Mouse (Mus musculus) cerebellum, adult 2 months (tissue): ENCODE measurements around the gene Hic1. TPM values are rescaled to one million over a fixed set of nuclear protein-coding genes. Genes with fewer than 3 reads are reported as not detected.
A peak's percentile ranks its signal among the peaks of the same experiment; 100 is the strongest.

Source experiments
- DNase-seq, 2 experiments: peaks; one replicate each; pipeline ENCODE4 v3.0.0; 2021
- H3K27ac ChIP-seq: fragments of 200-500 bp; 2 replicates; pipeline ENCODE4 v1.5.1; 2012; ENCODE audit warnings: low read length, control low read depth, inconsistent platforms; ENCODE audit not compliant: insufficient read depth
- H3K27me3 ChIP-seq: fragments of 200-500 bp; 2 replicates; pipeline ENCODE4 v1.6.1; 2012; ENCODE audit warnings: inconsistent platforms, mild to moderate bottlenecking, low read length, moderate library complexity; ENCODE audit not compliant: control insufficient read depth, insufficient read depth
- H3K4me1 ChIP-seq: fragments of 200-500 bp; 2 replicates; pipeline ENCODE4 v1.6.1; 2011; ENCODE audit warnings: low read length; ENCODE audit not compliant: control insufficient read depth, insufficient read depth
- H3K4me3 ChIP-seq: fragments of 200-500 bp; replicated peaks from 2 replicates; pipeline ENCODE3; 2011; ENCODE audit warnings: mild to moderate bottlenecking, low read depth, low read length, control low read depth; ENCODE audit not compliant: insufficient read depth
- CTCF ChIP-seq: fragments of 200-500 bp; IDR thresholded peaks from 2 replicates; pipeline ENCODE4 v1.5.1; 2011; ENCODE audit warnings: low read depth, mild to moderate bottlenecking, control low read depth, low read length, moderate library complexity, borderline replicate concordance; ENCODE audit not compliant: insufficient read depth
- POLR2A ChIP-seq: fragments of 200-500 bp; IDR thresholded peaks from 2 replicates; pipeline ENCODE4 v1.6.1; 2011; ENCODE audit warnings: low read length, control low read depth, borderline replicate concordance; ENCODE audit not compliant: insufficient read depth
- WGBS: fragments of 180-500 bp; shearing (Covaris S2); methylation state at CpG from one replicate; pipeline ENCODE4 v1.1.7; 2018; 5-methylcytosine and 5-hydroxymethylcytosine counted together
- polyA plus RNA-seq: library from polyadenylated mRNA; depleted of rRNA; stranded (reverse); fragments of >200 nt; gene quantifications from 2 replicates; pipeline ENCODE4 v1.2.3, GENCODE M21; 2012; rRNA removed

The Hic1 gene
- 3.0 and 3.7 TPM in 2 replicates for polyA plus RNA-seq

GRCm38 (mm10) chr11:75169405-75170080 lies at the start of gene Hic1:
TSS of gene Hic1 (minus strand) at chr11:75169519.
- Histone ChIP-seq H3K4me3 (peak within 1 kb of the TSS; percentile 64), H3K27me3 (no peaks in the 10 kb centered on the region), H3K4me1 (peaks cover 3% of the 10 kb centered on the region; the same call in 1 of the 2 replicates), H3K27ac (no peak within 1 kb of the TSS)
- 5% methylated on average over 23 of the region's 23 CpGs for WGBS
- no peak for DNase-seq
- no peak for TF ChIP-seq POLR2A
- TF ChIP-seq CTCF = no peak

DNA sequence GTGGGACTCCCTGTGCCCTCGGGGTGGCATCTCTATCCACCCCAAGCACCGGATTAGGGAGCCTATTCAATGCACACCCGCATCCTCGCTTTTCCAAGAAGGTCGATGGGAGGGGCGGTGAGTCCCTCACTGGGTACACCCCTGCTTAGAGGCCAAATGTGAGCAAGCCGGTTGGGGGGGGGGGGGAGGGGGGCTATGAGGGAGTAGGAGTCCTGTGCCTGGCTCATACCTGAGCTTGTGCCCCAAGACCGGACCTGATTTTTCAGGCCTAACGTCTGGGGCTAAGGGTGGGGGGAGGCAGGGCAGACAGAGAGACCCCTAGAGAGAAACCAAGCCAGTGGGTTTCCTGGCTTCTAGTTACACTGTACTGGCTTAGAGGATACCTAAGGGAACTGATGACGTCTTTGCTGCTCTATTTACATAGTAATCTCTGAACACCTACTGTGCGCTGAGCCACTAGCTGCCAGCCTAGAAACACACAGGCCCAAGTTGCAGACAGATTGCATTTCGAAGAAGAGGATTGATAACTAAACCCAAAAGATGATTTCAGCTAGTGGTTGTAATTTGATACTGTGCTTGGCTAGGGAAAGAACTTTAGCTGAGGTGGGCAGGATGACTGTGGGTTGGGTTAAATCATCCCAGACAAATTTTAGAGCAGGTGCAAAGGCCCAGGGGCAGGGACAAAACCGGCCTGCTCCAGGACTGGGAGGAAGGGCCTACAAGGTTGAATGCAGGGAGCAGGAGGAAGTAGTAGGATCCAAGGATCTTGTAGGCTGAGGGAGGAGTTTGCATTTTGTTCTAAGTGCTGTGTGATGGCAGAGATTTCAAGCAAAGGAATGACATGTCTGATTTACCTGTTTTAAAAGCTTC lies 45.0 kb upstream of the Hic1 start:
- Histone ChIP-seq H3K27me3 (no peaks in the 10 kb centered on the region), H3K27ac (0 out of 2 replicates have a peak overlapping the region, but pooled peaks have one; percentile 52), H3K4me1 (peaks cover 50% of the 10 kb centered on the region), H3K4me3 (peak overlapping the region; percentile 45)
- peak in 1 of 2 experiments; percentile 40 for DNase-seq
- no peak for TF ChIP-seq CTCF
- no peak for TF ChIP-seq POLR2A
- 23% methylated on average over 12 of the region's 13 CpGs for WGBS

DNA sequence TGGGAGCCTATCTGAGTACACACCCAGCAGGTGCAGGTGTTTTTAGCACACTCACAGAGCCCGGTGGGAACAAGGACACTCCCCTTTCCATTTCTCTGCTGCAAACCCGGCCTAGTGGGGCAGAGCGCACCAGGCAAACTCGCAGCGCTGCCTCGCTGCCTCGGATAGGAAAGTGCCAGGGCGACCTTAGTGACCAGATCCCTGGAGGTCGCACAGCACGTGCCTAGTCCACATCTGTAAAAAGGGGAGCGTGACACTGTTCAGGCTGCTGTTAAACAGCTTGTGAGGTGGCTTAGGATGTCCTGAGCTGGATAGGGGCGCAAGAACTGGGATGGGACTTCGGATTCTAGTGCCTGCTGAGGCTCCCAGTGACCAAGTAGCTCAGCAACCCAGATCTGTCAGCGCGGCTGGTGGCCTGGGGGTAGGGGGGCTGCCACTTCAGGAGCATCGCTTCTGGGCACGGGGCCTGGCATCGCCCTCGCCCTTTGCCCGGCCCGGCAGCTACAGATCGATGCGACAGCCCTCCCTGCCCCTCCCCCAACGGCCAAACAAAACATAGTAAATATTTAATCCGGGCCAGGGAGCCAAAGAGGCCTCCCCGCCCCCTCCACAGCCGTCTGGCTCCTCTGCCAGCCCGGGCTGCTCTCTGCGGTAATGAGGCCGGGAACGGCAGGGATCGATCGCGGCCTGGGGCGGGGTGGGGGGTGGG lies 44.2 kb upstream of the Hic1 start:
- peak; percentile 66 to 70 for DNase-seq
- peak overlapping the region; percentile 45 for H3K4me3 ChIP-seq
- no peak for TF ChIP-seq POLR2A
- TF ChIP-seq CTCF = no peak
- 3% methylated on average over 35 of the region's 35 CpGs for WGBS
- H3K27ac ChIP-seq = peak overlapping the region; percentile 87
- H3K4me1 ChIP-seq = peaks cover 56% of the 10 kb centered on the region
- H3K27me3 ChIP-seq = no peaks in the 10 kb centered on the region

DNA sequence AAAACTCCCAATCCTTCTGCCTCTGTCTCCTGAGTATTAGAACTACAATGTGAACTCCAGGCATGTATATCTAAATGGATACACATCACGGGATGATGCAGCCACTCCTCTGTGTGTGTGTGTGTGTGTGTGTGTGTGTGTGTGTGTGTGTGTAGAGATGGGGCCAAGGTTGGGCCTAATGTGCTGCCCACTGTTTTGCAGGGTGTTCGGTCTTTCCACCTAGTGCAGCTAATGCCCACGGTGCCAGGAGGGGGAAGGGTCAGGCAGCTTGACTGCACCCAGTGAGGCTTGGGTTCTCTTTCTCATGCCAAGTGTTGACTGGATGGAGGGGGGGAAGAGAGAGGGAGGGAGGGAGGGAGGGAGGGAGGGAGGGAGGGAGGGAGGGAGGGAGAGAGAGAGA lies 43.6 kb upstream of the Hic1 start:
- peak; percentile 64 to 66 for DNase-seq
- peak overlapping the region; percentile 95 for H3K27ac ChIP-seq
- H3K27me3 ChIP-seq = no peaks in the 10 kb centered on the region
- H3K4me3 ChIP-seq = peak overlapping the region; percentile 25
- 10% methylated on average over 3 of the region's 3 CpGs for WGBS
- peaks cover 58% of the 10 kb centered on the region for H3K4me1 ChIP-seq
- no peak for TF ChIP-seq CTCF
- no peak for TF ChIP-seq POLR2A

DNA sequence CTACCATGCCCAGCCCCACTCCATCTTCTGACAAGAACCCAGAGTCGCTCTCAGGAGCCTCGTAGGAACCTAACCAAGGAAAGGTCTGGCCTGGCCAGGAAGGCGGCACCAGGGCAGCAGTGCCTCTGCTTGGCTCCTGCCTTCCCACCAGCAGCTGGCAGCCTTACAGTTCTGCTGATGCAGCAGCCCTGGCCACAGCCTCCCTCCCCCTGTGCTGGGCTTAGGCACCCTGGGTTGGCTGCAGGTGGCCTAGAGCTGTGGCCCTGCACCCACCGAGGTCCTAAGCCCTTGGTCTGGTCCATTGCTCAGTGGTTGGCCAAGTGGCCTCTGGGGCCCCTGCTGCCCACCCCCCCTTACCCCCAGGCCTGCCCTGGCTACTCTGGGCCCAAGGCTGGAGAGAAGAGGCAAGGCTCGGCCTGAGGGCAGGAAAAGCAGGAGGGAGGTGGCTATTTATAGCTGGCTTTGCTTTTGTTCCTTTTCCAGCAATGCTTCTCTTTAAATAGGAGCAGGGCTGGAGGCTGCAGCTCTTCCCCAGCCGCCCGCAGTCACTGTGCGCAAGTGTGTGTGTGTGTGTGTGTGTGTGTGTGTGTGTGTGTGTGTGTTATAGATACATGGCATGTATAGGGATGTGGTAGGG lies 42.8 kb upstream of the Hic1 start:
- Histone ChIP-seq H3K4me1 (peaks cover 61% of the 10 kb centered on the region), H3K4me3 (no peak overlapping the region), H3K27me3 (no peaks in the 10 kb centered on the region), H3K27ac (peak overlapping the region; percentile 95)
- peak; percentile 18; the same call in 1 of the 2 replicates for TF ChIP-seq POLR2A
- no peak for TF ChIP-seq CTCF
- WGBS = 22% methylated on average over 8 of the region's 8 CpGs
- peak; percentile 74 to 81 for DNase-seq

GRCm38 (mm10) chr11:75210755-75211154 lies 41.4 kb upstream of the Hic1 start:
- 85% methylated on average over 6 of the region's 6 CpGs for WGBS
- H3K27ac ChIP-seq = peak overlapping the region; percentile 39; the same call in 1 of the 2 replicates
- TF ChIP-seq POLR2A (no peak), CTCF (no peak)

GRCm38 (mm10) chr11:75210093-75210492 lies 40.8 kb upstream of the Hic1 start:
- DNase-seq = no peak
- Histone ChIP-seq H3K27ac (peak overlapping the region; percentile 10), H3K4me1 (peaks cover 62% of the 10 kb centered on the region), H3K4me3 (no peak overlapping the region), H3K27me3 (no peaks in the 10 kb centered on the region)
- 78% methylated on average over 4 of the region's 4 CpGs for WGBS
- no peak for TF ChIP-seq POLR2A
- no peak for TF ChIP-seq CTCF

More at GRCm38 (mm10) chr11:75210755-75211154, 41.4 kb upstream of the Hic1 start:
- Histone ChIP-seq H3K27me3 (no peaks in the 10 kb centered on the region), H3K4me3 (no peak overlapping the region), H3K4me1 (peaks cover 62% of the 10 kb centered on the region)
- DNase-seq = no peak
